Mouse (Mus musculus): ENCODE results near the gene Pkp3.
A peak's percentile ranks its signal among the peaks of the same experiment; 100 is the strongest.

Pkp3 gene

DNA sequence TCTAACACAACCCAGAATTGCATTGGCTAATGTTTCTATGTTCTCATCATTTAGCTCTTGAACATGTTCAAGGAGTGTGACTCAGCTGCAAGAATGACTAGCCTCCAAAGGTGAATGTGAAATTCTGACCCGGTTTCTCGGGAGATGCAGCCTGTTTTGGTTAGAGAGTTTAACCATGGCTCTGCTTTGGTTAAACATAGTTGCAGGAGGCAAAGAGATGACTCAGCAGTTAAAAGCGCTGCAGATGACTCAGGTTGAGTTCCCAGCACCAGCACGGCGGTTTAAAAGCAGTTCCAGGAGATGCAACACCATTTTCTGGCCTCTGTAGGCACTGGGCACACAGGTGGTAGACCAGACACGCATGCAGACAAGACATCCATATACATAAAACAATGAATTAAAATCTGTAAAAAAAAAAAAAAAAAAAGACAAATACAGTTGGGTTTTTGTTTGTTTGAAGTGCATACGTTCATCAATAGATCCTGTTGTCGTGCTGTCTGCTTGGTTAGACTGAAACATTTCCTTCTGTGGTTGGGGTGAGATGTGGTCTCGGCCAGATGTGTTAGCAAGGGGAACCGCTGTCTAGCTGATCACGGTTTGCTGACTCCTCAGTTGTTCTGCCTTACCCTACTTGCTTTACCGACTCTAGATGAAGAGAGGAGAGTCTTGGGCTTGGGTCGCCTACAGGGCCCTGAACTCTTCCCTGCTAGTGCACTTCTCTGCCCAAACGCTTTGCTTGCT, 19.2 kb upstream of the Pkp3 start:
- DNase-seq, result no peak

DNA sequence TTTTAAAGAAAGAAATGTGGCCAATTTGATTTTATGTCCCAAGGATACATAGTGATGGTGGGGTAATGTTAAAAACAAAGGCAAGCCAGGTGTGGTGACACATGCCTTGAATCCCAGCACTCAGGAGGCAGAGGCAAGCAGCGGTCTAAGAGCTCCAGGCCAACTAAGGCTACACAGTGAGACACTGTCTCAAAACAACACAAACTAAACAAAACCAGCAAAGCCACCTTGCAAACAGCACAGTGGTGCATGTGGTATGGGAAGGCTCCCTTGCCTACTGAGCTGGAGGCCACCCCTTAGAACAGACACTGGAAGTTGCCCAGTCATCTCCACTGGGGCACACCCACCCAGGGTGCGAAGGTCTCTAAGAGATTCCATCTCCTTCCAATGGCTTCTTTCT, 18.1 kb upstream of the Pkp3 start:
- no peak for DNase-seq

DNA sequence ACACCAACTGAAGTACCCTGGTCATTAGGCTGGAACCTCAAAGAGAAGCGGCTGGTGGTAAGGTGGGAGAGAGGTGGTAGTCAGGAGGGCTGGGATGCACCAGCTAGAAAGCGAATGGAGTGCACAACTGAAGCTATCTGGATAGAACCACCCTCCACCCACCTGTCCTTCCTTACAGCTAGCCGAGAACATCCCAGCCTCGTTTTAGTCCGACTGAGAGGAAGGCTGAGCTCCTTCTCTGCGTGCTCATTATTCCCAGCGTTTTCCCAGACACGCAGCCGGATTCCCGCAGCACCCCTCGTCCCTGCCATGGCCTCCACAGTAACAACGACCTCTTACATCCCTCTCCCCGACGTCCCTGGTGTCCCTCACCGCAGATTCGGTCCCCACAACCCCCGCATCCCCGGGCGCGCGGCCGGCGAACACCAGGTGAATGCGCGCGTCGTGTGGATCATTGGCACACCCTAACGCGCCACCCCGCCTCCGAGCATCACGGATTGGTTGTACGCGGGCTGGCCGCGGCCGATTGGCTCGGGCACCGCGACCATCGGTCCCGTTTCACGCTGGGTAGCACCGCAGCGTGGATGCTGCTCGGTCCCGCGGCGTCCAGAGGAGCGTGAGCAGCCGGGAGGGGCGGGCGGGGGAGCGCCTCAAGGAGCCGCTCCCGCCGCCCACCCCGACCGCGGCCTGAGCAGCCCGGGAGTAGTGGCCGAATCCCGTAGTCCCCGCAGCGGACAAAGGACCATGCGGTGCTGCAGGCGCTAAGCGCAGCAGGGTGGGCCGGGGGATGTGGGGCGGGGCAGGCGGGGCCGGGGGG, 17.4 kb upstream of the Pkp3 start, which contains the start of gene B4galnt4:
Gene B4galnt4, plus strand, starts transcription at position 679 of the 817 bp plus-strand sequence.
- peak; percentile 82 to 87 for DNase-seq

DNA sequence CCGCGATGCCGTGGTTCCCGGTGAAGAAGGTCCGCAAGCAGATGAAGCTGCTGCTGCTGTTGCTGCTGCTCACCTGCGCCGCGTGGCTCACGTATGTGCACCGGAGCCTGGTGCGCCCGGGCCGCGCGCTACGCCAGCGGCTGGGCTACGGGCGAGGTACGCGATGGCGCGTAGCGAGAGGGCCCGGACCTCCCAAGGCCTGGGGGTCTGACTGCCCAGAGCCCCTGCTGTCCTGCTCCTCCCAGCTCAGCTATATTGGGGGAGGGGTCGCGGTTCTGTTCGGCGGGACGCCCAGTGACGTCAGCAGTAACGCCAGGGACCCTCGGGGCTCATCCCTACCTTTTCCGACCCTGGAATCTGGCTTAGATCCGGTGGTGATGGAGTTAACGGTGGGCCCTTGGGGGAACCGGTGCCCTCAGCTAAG, 16.7 kb upstream of the Pkp3 start:
- DNase-seq, result peak; percentile 25 to 53

DNA sequence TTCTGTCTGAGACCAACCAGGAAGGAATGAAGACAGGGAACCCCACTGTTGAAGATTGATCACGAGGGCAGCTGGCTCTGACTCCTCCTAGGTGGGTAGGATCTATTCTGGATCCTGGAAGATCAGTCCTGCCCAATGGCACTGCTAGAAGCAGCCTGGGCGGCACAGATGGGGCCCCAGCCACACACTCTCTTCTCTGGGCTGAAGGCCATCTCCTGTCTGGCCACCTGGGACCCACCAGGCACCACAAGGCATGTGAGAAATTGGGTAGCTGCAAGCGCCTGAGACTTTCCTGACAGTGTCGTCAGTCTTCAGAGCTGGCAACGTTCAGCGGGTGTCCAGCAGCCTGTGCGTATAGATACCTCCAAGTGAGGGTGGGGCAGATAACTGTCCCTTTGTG, 15.5 kb upstream of the Pkp3 start:
- no peak for DNase-seq

DNA sequence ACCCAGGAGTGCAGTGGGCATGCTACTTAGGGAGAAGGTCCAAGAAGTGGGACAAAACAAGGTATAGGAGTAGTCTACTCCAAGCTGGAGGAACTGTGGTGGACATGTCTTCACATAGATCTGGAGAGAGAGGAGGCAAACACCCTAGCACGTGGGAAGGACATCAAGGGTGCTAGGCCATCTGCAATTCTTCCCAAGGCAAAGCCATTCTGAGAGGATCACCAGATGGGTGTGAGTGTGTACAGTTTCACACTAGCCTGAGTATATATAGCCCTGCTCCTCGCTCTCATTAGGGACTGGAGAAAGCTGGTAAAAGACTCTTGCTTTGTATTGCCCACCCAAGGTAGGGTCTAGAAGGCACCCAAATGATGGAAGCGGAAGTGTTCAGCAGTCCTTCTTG, 14.7 kb upstream of the Pkp3 start:
- DNase-seq, result no peak

DNA sequence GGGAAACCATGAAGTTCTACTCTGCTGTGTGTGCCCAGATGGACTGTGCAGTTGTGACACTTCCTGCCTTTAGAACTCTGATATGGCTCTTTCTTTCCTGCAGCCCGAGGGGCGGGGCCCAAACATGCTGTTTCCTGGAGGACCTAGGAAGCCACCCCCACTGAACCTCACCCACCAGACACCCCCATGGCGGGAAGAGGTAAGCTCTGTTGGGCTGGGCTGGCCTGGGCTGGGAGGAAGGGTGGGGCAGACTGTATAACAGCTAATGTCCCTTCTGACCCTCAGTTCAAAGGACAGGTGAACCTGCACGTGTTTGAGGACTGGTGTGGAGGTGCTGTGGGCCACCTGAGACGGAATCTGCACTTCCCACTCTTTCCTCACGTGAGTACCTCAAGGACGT, 13.8 kb upstream of the Pkp3 start:
- no peak for DNase-seq

DNA sequence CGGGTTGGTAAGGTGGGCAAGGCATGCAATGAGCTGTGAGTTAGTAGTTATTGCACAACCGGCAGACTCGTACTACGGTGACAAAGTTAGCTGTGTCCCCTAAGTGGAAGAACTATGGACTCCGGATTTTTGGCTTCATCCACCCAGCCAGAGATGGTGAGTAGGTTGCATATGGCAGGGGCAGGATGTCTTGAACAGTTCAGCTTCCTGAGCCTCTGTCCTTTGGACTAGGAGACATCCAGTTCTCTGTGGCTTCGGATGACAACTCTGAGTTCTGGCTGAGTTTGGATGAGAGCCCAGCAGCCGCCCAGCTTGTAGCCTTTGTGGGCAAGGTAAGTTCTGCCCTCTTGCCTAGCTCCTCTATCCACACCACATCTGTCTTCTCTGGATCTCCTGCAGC, 13.4 kb upstream of the Pkp3 start:
- DNase-seq, result no peak

DNA sequence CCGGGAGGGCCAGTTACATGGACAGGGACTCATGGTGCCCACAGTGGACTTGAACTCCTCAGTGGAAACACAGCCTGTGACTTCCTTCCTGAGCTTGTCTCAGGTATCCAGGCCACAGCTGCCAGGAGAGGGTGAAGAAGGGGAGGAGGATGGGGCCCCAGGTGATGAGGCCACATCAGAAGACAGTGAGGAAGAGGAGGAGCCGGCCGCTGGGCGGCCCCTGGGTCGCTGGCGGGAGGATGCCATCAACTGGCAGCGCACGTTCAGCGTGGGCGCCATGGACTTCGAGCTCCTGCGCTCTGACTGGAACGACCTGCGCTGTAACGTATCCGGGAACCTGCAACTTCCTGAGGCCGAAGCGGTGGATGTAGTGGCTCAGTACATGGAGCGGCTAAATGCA, 9.7 kb upstream of the Pkp3 start:
- no peak for DNase-seq

DNA sequence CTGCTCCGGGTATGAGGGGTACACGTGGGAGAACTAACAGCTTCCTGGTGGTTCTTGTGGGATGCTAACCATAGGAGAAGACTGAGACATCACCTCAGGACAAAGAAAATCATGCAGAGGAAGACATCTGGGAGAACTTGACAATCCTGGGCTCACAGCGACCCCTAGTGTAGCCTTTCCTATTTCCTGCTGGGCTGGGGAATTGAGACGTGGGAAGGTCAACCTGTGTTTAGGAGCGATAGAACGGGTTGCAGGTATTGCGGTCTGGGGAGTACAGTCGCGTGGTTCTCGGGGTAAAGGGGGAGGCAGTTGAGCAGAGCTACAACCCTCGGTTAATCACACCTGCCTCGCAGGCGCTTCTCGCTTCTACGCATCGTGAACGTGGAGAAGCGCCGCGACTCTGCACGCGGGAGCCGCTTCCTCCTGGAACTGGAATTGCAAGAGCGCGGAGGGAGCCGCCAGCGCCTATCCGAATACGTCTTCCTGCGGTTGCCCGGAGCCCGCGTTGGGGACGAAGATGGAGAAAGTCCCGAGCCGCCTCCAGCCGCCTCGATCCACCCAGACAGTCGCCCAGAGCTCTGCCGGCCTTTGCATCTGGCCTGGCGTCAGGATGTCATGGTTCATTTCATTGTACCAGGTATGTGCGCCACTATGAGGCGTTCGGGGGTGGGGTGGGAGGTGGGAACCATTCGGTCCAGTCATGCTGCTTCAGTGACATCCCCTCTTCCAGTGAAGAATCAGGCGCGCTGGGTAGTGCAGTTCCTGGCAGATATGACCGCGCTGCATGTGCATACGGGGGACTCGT, 7.8 kb upstream of the Pkp3 start:
- peak; percentile 86 to 89 for DNase-seq

DNA sequence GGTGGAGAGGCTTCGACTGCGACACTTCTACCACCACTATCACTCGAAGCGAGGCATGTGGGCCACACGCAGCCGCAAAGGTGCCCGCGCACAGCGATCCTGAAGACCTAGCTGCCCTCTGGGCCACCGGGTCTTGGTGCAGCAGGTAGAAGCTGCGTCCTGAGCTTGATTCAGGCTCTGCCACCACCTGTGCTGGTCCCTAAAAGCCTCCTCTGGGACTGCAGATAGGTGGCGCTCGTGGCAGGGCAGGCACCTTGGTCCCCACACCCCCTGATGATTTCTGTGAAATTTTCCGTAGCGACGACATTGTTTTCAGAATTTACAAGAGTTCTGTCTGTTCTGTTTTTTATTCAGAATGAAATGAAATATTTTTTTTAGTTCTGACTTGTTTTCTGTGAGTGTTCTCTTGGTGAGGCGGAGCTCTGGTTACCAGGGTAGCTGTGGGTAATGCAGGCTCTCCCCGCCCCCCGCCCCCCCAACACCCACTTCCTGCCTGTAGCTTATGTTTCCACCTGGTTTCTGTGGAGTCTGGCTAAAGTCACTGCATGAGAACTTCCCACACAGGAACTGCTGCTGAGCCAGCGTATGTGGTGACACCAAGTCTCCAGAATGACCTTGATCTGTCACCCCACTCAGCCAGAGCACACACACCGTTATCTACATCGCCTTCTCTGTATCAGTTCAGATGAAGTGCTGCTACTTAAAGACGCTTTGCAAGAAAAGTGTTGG, 5.8 kb upstream of the Pkp3 start:
- DNase-seq, result peak; percentile 54 to 68

DNA sequence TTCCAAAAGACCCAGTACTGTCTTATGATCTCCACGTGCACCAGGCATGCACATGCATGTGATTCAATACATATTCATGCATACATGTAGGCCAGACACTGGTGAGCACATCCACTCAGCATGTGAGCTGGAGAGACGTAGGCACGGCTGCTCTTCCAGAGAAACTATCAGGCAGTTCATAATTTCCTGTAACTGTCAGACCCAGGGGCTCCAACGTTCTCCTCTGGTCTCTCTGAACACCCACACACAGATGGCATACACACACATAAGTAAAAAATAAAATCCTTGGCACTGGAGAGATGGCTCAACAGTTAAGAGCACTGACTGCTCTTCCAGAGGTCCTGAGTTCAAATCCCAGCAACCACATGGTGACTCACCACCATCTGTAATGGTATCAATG, 4.2 kb upstream of the Pkp3 start:
- DNase-seq, result no peak

DNA sequence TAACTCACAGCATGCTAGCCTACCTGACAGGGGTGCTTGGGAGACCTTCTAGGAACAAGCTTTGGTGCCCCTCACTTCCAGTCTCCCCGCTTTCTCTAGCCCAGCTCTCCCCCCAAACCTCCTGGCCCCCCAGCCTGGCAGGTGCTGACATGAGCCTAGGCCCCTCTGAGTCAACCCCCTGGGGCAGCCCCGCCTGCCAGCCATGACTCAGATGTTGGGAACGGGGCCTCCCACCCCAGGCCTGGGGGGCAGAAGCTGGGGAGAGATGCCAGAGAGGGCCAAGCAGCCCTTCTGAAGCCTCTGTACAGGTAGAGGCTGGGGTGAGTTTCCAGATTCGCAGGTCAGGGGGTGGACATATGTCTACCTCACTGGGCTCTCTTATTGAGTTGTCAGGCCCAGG, 858 bp downstream of the Pkp3 start:
- no peak for DNase-seq

DNA sequence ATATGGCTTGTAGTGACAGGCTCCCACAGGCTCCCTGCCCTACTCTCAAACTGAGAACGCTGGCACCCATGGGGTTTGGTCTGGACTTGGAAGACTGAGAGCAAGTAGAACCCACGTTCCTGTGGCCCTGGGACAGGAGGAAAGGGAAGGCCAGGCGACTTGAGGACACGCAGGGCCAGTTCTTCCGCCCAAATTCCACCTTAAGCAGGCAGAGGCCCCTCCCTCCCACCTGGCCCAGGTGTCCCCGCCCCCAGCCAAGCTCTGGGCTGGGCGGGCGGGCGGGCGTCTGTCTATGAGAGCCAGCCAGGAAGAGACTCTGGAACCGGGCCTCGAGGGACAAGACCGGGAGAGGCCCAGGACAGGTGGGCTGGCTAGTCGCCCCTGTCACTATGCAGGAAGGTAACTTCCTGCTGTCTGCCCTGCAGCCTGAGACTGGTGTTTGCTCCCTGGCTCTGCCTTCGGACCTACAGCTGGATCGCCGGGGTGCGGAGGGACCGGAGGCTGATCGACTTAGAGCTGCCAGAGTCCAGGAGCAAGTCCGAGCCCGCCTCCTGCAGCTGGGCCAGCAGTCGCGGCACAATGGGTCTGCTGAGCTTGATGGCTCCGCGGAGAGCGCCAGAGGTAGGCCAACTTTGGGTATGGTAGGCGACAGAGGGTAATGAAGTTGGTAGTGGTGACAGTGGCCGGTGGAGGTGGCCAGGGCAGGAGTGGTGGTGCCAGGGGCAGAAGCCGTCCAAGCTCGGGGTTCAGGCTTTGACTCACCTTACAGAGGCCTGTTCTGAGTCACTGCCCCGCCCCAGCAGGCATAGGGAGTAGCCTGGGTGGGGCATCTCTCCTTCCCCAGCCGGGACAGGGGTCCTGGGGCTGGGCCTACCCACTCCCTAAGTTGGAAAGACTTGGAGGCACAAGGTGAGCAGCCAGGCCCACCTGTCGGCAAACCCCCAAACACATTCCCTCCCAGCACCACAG, 1.7 kb downstream of the Pkp3 start:
- peak; percentile 52 to 73 for DNase-seq

DNA sequence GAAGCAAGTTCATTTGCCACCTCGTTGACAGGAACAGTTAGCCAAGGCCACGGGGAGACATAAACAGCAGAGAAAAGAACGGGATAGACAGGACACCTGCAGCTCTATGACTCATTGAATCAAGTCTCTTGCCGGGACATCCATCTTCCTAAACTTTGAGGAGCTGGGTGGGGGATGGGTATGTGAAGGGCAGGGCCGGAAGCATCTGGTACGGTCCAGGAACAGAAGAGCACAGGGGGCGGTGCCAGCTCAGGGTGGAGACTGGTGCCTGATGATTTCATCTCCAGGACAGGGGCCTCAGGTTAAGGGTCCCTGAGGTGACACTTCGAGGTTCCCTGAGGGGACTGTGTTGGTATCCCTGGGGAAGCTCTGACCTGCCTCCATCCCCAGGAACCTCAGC, 9.9 kb downstream of the Pkp3 start:
- DNase-seq, result no peak

DNA sequence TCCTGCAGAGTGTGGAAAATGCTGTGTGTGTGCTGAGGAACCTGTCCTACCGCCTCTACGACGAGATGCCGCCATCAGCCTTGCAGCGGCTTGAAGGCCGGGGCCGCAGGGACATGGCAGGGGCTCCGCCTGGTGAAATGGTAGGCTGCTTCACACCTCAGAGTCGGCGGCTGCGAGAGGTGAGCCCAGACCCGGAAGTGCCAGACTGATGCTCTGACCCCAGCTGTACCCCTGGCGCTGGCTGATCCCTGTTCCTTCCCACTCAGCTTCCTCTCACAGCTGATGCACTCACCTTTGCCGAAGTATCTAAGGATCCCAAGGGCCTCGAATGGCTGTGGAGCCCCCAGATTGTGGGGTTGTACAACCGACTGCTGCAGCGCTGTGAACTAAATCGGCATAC, 10.5 kb downstream of the Pkp3 start:
- DNase-seq, result no peak

DNA sequence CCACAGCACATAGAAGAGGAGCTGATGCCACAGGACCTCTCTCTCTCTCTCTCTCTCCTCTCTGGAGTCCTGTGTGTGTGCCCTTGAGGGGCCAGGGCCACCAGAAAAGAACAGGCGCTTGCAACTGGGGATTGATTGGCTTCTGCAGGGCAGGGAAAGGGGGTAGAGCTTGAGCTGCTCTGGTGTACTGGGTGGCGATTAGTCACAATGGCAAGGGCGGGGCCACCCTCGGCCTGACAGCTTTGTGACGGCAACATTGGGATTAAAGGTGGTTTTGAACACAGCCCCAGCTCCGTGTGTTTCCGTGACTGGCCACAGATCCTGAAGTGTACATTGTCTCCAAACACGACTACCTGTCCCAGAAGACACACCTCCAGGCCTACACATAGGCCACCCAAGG, 12.2 kb downstream of the Pkp3 start:
- no peak for DNase-seq

DNA sequence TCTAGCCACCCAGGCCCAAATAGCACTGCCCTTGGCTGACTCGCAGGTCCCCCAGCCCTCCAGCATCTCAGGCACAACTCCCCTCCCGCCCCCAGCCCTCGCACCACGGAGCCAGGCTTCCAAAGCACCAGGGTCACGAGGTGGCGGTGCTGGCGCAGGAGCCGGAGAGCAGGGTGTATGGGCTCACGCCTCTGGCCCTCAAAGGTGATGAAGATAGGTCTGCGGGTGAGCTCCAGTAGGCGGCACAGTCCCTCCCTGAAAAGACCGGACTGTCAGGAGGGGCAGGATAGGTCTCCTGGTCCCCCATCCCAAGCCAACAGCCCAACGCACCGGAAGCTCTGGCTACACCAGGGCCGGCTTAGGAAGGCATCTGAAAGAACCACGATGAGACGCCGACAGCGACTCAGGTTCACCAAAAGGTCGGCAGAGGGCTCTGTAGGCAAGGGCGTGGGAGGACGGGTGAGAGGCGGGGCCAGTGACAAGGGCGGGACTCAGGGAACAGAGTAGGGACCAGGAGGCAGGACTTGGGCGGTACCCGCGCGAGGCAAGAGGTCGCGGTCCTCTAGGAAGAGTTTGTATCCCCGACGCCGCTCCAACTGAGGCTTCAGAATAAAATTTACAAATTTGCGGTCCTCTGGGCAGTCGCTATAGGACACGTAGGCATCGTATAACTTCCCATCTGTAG, 14.2 kb downstream of the Pkp3 start:
- DNase-seq, result peak; percentile 87 to 92

DNA sequence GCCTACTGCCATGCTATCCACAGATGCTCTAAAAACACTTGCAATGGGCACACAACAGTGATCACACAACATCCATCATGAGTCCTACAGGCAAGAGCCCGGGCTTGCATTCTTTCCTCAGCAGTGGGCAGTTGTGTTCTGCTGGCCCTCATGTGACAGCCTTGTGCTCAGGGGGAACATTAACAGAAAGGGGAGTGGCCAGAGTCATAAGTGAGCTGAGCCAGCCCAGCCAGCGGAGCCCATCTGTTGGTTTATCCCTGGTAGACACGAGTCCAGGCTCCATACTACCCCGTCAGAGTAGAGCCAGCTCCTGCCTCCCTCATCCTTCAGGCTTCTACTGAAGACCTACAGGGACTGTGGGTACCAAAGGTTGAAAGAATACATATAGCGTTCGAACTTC, 15.9 kb downstream of the Pkp3 start:
- DNase-seq, result peak; percentile 59 to 71

DNA sequence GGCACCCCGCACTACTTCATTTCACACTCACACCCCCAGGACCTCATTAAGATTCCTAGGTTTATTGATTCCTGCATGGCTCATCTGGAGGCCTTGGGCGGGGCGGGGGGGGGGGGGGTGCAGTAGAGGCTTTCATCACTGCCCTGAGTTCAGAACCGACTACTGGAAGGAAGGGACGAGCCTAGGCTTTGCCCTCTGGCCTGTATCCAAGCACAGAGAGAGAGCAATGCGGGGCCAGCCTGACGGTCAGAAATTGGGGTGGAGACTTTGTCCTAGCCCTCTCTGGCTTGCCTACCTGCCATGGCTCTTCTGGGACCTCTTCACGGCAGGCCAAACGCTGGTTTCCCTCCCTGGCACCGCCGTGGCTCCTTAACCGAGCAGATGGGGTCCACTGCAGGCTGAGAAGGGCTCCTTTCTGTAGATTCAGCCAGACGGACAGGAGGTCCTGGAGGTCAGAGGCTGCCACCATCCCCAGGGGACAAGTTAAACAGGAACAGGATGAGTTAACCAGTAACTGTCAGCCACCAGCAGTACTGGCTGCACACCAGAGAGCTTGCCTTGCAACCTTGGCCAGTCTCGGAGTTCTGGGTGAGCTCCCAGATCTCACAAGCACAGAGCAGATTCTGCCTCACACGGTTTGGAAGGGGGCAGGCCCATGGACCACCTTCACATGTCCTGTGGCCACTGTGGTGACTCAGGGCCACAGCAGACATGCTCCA, 16.6 kb downstream of the Pkp3 start:
- peak; percentile 55 to 77 for DNase-seq
